Mouse (Mus musculus): ENCODE measurements around the gene Arl15. TPM values are rescaled to one million over a fixed set of nuclear protein-coding genes. Genes with fewer than 3 reads are reported as not detected.

The Arl15 gene
- polyA plus RNA-seq, 1 experiment from 2014 or later, result 10.1 TPM

DNA sequence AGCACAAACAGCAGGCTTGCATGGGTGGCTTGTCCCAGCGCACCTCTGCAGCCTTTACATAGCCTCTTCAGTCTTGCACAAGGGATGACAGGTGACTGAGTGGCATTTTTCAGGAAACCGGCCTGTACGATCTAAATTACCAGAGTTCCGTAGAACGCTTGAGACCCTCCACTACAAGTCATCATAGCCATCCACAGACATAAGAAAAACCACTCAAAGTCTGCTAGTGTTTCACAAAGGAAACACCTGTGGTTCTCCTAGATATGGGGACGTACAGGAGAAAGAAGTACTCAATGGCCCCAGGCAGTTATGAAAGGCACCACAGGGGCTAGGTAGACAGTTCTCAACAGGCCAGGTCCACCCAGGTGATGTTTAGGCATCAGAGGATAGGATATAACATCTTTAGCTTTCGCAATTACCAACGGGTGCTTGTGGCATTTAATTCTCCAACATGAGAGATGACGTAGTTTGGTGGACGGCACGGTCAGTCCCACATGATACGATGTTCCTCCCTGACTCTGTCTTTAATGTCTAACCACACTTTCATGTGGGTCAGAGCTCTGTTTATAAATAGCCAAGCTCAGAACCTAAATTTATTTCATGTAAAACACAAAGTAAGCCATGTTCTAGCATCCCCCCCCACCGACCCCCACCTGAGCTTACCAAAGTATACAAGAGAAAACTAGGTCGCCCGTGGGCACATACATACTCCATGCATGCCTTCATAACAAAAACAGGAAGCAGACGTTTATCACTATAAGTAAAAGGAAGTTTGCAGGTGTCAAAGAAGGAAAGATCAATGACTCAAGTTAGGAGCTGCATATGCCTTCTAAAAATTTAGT is 356.8 kb downstream of the Arl15 start:
- Histone ChIP-seq H3K9me3 (ENCODE audit: low read length) (no peaks in the 10 kb centered on the region), H3K9ac (replicated peaks; ENCODE audit: low read depth) (no peak overlapping the region), H3K4me2 (replicated peaks; ENCODE audit: low read depth, low read length) (no peak overlapping the region), H3K36me3 (ENCODE audit: insufficient read depth, low read length) (no peaks in the 10 kb centered on the region), H3K4me1 (ENCODE audit: insufficient read depth, low read depth, low read length) (no peaks in the 10 kb centered on the region), H3K27me3 (replicated peaks; ENCODE audit: insufficient read depth, low read length) (no peaks in the 10 kb centered on the region), H3K4me3 (ENCODE audit: low read depth, low read length) (no peak overlapping the region), H3K27ac (ENCODE audit: low read length) (no peak overlapping the region)
- WGBS, result 73% methylated on average over 16 of the region's 16 CpGs
- TF ChIP-seq CTCF (IDR thresholded peaks at IDR 0.05), result no peak
- TF ChIP-seq EP300 (IDR thresholded peaks at IDR 0.05), result no peak
- DNase-seq (ENCODE audit: low spot score) (no peak), ATAC-seq (no peak)

DNA sequence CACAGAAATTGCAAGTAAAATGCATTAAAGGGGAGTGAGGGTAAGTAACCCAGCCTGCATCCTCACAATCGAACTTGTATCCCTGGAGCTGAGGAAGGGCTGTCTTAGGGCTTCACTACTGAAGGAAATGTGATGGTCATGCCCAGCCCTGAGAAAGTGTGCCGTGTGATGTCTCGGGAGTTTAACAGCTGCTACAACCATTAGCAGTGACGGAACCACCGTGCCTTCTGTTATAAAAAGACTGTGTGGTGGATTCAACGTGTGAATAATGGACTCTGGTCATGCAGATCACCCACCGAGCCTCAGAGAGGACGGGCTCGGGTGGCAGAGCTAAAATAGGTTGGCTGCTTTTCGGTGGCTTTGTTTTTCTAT is 357.4 kb downstream of the Arl15 start:
- Histone ChIP-seq H3K27ac (ENCODE audit: low read length) (no peak overlapping the region), H3K9me3 (ENCODE audit: low read length) (no peaks in the 10 kb centered on the region), H3K4me2 (replicated peaks; ENCODE audit: low read depth, low read length) (no peak overlapping the region), H3K4me1 (ENCODE audit: insufficient read depth, low read depth, low read length) (no peaks in the 10 kb centered on the region), H3K27me3 (replicated peaks; ENCODE audit: insufficient read depth, low read length) (no peaks in the 10 kb centered on the region), H3K36me3 (ENCODE audit: insufficient read depth, low read length) (no peaks in the 10 kb centered on the region), H3K9ac (replicated peaks; ENCODE audit: low read depth) (no peak overlapping the region), H3K4me3 (ENCODE audit: low read depth, low read length) (no peak overlapping the region)
- no peak for ATAC-seq
- no peak for TF ChIP-seq CTCF (IDR thresholded peaks at IDR 0.05)
- no peak for TF ChIP-seq EP300 (IDR thresholded peaks at IDR 0.05)
- WGBS, result 74% methylated on average over 10 of the region's 10 CpGs
- no peak for DNase-seq (ENCODE audit: low spot score)

GRCm38 (mm10) chr13:114156689-114157088 is 362.4 kb downstream of the Arl15 start:
- H3K4me2 ChIP-seq (replicated peaks; ENCODE audit: low read depth, low read length), result no peak overlapping the region
- no peaks in the 10 kb centered on the region for H3K27me3 ChIP-seq (replicated peaks; ENCODE audit: insufficient read depth, low read length)
- H3K4me3 ChIP-seq (ENCODE audit: low read depth, low read length), result no peak overlapping the region
- TF ChIP-seq CTCF (IDR thresholded peaks at IDR 0.05), result no peak
- TF ChIP-seq EP300 (IDR thresholded peaks at IDR 0.05), result no peak
- no peaks in the 10 kb centered on the region for H3K36me3 ChIP-seq (ENCODE audit: insufficient read depth, low read length)
- ATAC-seq, result no peak
- DNase-seq (ENCODE audit: low spot score), result no peak
- WGBS, result 54% methylated on average over 12 of the region's 12 CpGs
- no peaks in the 10 kb centered on the region for H3K4me1 ChIP-seq (ENCODE audit: insufficient read depth, low read depth, low read length)
- no peak overlapping the region for H3K9ac ChIP-seq (replicated peaks; ENCODE audit: low read depth)
- no peaks in the 10 kb centered on the region for H3K9me3 ChIP-seq (ENCODE audit: low read length)
- H3K27ac ChIP-seq (ENCODE audit: low read length), result no peak overlapping the region

DNA sequence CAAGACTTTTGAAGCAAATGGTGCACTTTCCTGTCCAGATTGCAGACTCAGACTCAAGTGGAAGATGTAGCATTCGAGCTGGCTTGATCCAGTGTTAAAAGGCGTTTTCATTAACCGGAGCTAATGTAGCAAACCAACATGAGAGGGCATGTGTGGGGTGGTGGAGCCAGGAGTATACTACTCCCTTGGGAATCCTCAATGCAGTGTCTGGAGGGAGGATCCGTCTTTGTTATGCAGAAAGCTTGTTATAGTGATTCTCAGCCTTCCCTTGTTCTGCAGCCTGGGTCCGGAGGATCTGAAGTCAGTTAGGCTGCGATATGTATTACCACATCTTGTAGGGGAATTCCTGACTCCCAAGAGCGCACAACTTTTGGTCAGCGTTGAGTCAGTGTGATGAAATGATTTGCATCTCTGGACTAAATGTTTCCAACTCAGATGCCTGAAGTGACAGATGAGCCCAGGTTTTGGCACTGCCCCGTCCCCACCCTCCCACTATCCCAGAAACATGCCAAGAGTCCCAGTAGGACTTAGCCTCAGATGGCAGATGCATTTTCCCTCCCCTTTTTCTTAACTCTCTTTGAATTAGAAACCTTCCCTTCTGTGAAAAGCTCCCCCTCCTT is 363.9 kb downstream of the Arl15 start:
- Histone ChIP-seq H3K36me3 (ENCODE audit: insufficient read depth, low read length) (no peaks in the 10 kb centered on the region), H3K27ac (ENCODE audit: low read length) (no peak overlapping the region), H3K27me3 (replicated peaks; ENCODE audit: insufficient read depth, low read length) (no peaks in the 10 kb centered on the region), H3K4me1 (ENCODE audit: insufficient read depth, low read depth, low read length) (no peaks in the 10 kb centered on the region), H3K9me3 (ENCODE audit: low read length) (no peaks in the 10 kb centered on the region), H3K9ac (replicated peaks; ENCODE audit: low read depth) (no peak overlapping the region), H3K4me2 (replicated peaks; ENCODE audit: low read depth, low read length) (no peak overlapping the region), H3K4me3 (ENCODE audit: low read depth, low read length) (no peak overlapping the region)
- 91% methylated on average over 9 of the region's 9 CpGs for WGBS
- no peak for DNase-seq (ENCODE audit: low spot score)
- ATAC-seq, result no peak
- no peak for TF ChIP-seq CTCF (IDR thresholded peaks at IDR 0.05)
- no peak for TF ChIP-seq EP300 (IDR thresholded peaks at IDR 0.05)

DNA sequence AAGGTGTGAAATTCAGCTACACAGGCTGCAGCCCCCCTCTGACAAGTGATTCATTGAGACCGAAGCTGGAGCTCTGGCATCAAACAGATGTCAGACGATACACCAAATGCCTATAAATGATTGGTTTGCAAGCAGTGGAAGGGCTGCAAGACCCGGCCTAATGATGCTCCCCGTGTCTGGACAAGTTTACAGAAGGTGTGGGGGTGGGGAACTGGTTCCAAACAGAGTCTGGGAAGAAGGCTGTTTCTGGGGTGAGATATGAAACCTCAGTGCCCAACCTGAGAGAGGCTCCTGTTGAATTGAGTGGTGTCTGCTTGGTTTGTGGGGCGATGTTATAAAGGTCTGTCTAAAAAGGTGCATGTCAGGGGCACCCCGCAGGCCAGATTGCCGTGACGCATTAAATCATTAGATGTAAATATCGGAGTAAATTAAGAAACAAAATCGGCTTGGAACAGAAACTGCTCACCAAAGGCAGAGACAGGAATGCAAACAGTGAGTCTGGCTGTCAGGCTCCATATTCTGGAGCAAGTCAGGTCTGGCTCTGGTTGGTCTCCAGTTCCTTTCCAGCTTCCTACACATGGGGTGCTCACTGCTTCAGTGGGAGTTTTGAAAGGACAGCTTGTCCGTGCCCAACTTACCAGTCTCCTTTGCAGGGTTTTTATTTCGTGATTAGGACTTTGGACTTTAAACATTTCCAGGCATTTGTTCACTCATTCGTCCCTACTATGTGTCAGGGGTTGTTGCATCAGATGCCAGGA is 365.5 kb downstream of the Arl15 start:
- Histone ChIP-seq H3K4me2 (replicated peaks; ENCODE audit: low read depth, low read length) (no peak overlapping the region), H3K27ac (ENCODE audit: low read length) (no peak overlapping the region), H3K9ac (replicated peaks; ENCODE audit: low read depth) (no peak overlapping the region), H3K4me3 (ENCODE audit: low read depth, low read length) (no peak overlapping the region), H3K36me3 (ENCODE audit: insufficient read depth, low read length) (no peaks in the 10 kb centered on the region), H3K4me1 (ENCODE audit: insufficient read depth, low read depth, low read length) (no peaks in the 10 kb centered on the region), H3K27me3 (replicated peaks; ENCODE audit: insufficient read depth, low read length) (no peaks in the 10 kb centered on the region), H3K9me3 (ENCODE audit: low read length) (no peaks in the 10 kb centered on the region)
- DNase-seq (ENCODE audit: low spot score), result no peak
- WGBS, result 57% methylated on average over 13 of the region's 13 CpGs
- no peak for ATAC-seq
- TF ChIP-seq EP300 (IDR thresholded peaks at IDR 0.05) (no peak), CTCF (IDR thresholded peaks at IDR 0.05) (no peak)

DNA sequence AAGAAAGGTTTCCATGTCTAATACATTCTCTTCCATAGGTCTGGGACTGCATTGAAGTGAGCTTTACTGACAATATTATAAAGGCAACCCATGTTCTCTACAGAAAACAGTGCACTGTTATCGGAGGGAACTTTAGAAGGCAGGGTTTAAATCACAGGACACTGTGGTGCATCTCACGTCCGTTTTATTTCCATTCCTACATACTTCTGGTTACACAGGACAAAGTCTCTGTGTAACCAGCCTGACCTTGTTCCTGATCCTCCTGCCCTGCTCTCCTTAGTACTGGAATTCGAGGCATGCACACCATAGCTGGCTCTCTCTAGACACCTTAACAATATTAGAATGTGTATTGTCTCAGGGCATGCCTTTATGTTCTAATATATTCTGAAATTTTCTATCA is 368.4 kb downstream of the Arl15 start:
- no peaks in the 10 kb centered on the region for H3K36me3 ChIP-seq (ENCODE audit: insufficient read depth, low read length)
- no peaks in the 10 kb centered on the region for H3K27me3 ChIP-seq (replicated peaks; ENCODE audit: insufficient read depth, low read length)
- DNase-seq (ENCODE audit: low spot score) (no peak), ATAC-seq (no peak)
- H3K27ac ChIP-seq (ENCODE audit: low read length), result no peak overlapping the region
- no peaks in the 10 kb centered on the region for H3K4me1 ChIP-seq (ENCODE audit: insufficient read depth, low read depth, low read length)
- H3K9me3 ChIP-seq (ENCODE audit: low read length), result no peaks in the 10 kb centered on the region
- TF ChIP-seq EP300 (IDR thresholded peaks at IDR 0.05) (no peak), CTCF (IDR thresholded peaks at IDR 0.05) (no peak)
- no peak overlapping the region for H3K4me3 ChIP-seq (ENCODE audit: low read depth, low read length)
- no peak overlapping the region for H3K9ac ChIP-seq (replicated peaks; ENCODE audit: low read depth)
- H3K4me2 ChIP-seq (replicated peaks; ENCODE audit: low read depth, low read length), result no peak overlapping the region
- WGBS, result 63% methylated on average over 4 of the region's 4 CpGs
